Mouse (Mus musculus): ENCODE data around the gene Plxna4.
A peak's percentile ranks its signal among the peaks of the same experiment; 100 is the strongest.

Gene Plxna4

GRCm38 (mm10) chr6:32348126-32348525 lies 239.9 kb downstream of the Plxna4 start:
- peak; percentile 45 to 54 for DNase-seq (ENCODE audit: low spot score in 2 of 2)

GRCm38 (mm10) chr6:32346015-32346414 lies 242.0 kb downstream of the Plxna4 start:
- DNase-seq (ENCODE audit: low spot score in 2 of 2), result no peak

GRCm38 (mm10) chr6:32342727-32343126 lies 245.3 kb downstream of the Plxna4 start:
- no peak for DNase-seq (ENCODE audit: low spot score in 2 of 2)

GRCm38 (mm10) chr6:32342272-32342671 lies 245.7 kb downstream of the Plxna4 start:
- DNase-seq (ENCODE audit: low spot score in 2 of 2), result no peak

- DNase-seq (ENCODE audit: low spot score in 2 of 2), result no peak
Measured at GRCm38 (mm10) chr6:32338416-32338943, 249.5 kb downstream of the Plxna4 start.

GRCm38 (mm10) chr6:32331281-32331680 lies 256.7 kb downstream of the Plxna4 start:
- no peak for DNase-seq (ENCODE audit: low spot score in 2 of 2)

GRCm38 (mm10) chr6:32330034-32330795 lies 257.8 kb downstream of the Plxna4 start:
- DNase-seq (ENCODE audit: low spot score in 2 of 2), result no peak

GRCm38 (mm10) chr6:32328028-32328427 lies 260.0 kb downstream of the Plxna4 start:
- peak; percentile 76 to 81 for DNase-seq (ENCODE audit: low spot score in 2 of 2)

GRCm38 (mm10) chr6:32327173-32327572 lies 260.8 kb downstream of the Plxna4 start:
- no peak for DNase-seq (ENCODE audit: low spot score in 2 of 2)

- DNase-seq (ENCODE audit: low spot score in 2 of 2), result no peak
Measured at GRCm38 (mm10) chr6:32326406-32326805, 261.6 kb downstream of the Plxna4 start.

GRCm38 (mm10) chr6:32325851-32326250 lies 262.1 kb downstream of the Plxna4 start:
- no peak for DNase-seq (ENCODE audit: low spot score in 2 of 2)

GRCm38 (mm10) chr6:32321187-32321586 lies 266.8 kb downstream of the Plxna4 start:
- no peak for DNase-seq (ENCODE audit: low spot score in 2 of 2)

- DNase-seq (ENCODE audit: low spot score in 2 of 2), result no peak
Measured at GRCm38 (mm10) chr6:32320254-32320653, 267.7 kb downstream of the Plxna4 start.

- no peak for DNase-seq (ENCODE audit: low spot score in 2 of 2)
Measured at GRCm38 (mm10) chr6:32317470-32317869, 270.5 kb downstream of the Plxna4 start.

GRCm38 (mm10) chr6:32315011-32315450 lies 273.0 kb downstream of the Plxna4 start:
- DNase-seq (ENCODE audit: low spot score in 2 of 2), result peak; percentile 44 to 49

- DNase-seq (ENCODE audit: low spot score in 2 of 2), result no peak
Measured at GRCm38 (mm10) chr6:32309147-32309546, 278.8 kb downstream of the Plxna4 start.

- DNase-seq (ENCODE audit: low spot score in 2 of 2), result no peak
Measured at GRCm38 (mm10) chr6:32300611-32301010, 287.4 kb downstream of the Plxna4 start.

GRCm38 (mm10) chr6:32281457-32281856 lies 306.5 kb downstream of the Plxna4 start:
- no peak for DNase-seq (ENCODE audit: low spot score in 2 of 2)

GRCm38 (mm10) chr6:32280728-32281127 lies 307.3 kb downstream of the Plxna4 start:
- no peak for DNase-seq (ENCODE audit: low spot score in 2 of 2)

- DNase-seq (ENCODE audit: low spot score in 2 of 2), result peak; percentile 75 to 83
Measured at GRCm38 (mm10) chr6:32271463-32271862, 316.5 kb downstream of the Plxna4 start.

GRCm38 (mm10) chr6:32266085-32266484 lies 321.9 kb downstream of the Plxna4 start:
- no peak for DNase-seq (ENCODE audit: low spot score in 2 of 2)

GRCm38 (mm10) chr6:32261339-32261738 lies 326.7 kb downstream of the Plxna4 start:
- DNase-seq (ENCODE audit: low spot score in 2 of 2), result peak; percentile 73 to 81

GRCm38 (mm10) chr6:32260341-32260740 lies 327.7 kb downstream of the Plxna4 start:
- no peak for DNase-seq (ENCODE audit: low spot score in 2 of 2)
